In genomic region chr1:160044237-160045021, GRCm38 (mm10) we compare ENCODE assay signal across 8 mouse cellular contexts. TPM values are rescaled to one million over a fixed set of nuclear protein-coding genes. Genes with fewer than 3 reads are reported as not detected.
DNase-seq lines count a peak whose midpoint lies in the region; ATAC-seq and TF ChIP-seq lines count a peak whose summit lies in the region.

4930523C07Rik (plus strand) TSS chr1:160044382.

- peak within 1 kb of the TSS; percentile 27 for H3K4me3 ChIP-seq in forebrain, embryonic 14.5 days (ENCODE audit: low read depth, low read length)
- peak within 1 kb of the TSS; percentile 33 for H3K4me3 ChIP-seq in limb, embryonic 11.5 days (ENCODE audit: low read depth, low read length)
- H3K4me3 ChIP-seq in midbrain, embryonic 11.5 days (ENCODE audit: low read depth, low read length): peak within 1 kb of the TSS; percentile 35
- peak within 1 kb of the TSS; percentile 82 for H3K4me3 ChIP-seq in spleen, adult 2 months (ENCODE audit: extremely low read depth, insufficient read depth, insufficient read length)

- H3K4me2 ChIP-seq in forebrain, embryonic 14.5 days (ENCODE audit: low read length): peak within 1 kb of the TSS; percentile 50
- H3K4me2 ChIP-seq in limb, embryonic 11.5 days (ENCODE audit: low read depth, severe bottlenecking): peak within 1 kb of the TSS; percentile 55
- H3K4me2 ChIP-seq in midbrain, embryonic 11.5 days: peak within 1 kb of the TSS; percentile 66

- peaks cover 6% of the 10 kb centered on the region for H3K4me1 ChIP-seq in forebrain, embryonic 14.5 days (ENCODE audit: control insufficient read depth, insufficient read depth, low read length)
- H3K4me1 ChIP-seq in limb, embryonic 11.5 days (ENCODE audit: control insufficient read depth, insufficient read depth, low read length): no peaks in the 10 kb centered on the region; the same call in 1 of the 2 replicates
- H3K4me1 ChIP-seq in midbrain, embryonic 11.5 days (ENCODE audit: control insufficient read depth, insufficient read depth, low read length): no peaks in the 10 kb centered on the region
- H3K4me1 ChIP-seq in spleen, adult 2 months (ENCODE audit: control insufficient read depth, insufficient read depth, insufficient read length): peaks cover 13% of the 10 kb centered on the region

- no peaks in the 10 kb centered on the region for H3K9me3 ChIP-seq in forebrain, embryonic 14.5 days (replicated peaks; ENCODE audit: control insufficient read depth, low read length)
- no peaks in the 10 kb centered on the region for H3K9me3 ChIP-seq in limb, embryonic 11.5 days (ENCODE audit: control insufficient read depth, low read length)
- H3K9me3 ChIP-seq in midbrain, embryonic 11.5 days (ENCODE audit: control insufficient read depth, low read length): no peaks in the 10 kb centered on the region

- peak within 1 kb of the TSS; percentile 22 for H3K9ac ChIP-seq in forebrain, embryonic 14.5 days (ENCODE audit: low read length)
- H3K9ac ChIP-seq in limb, embryonic 11.5 days (ENCODE audit: low read length): peak within 1 kb of the TSS; percentile 49
- peak within 1 kb of the TSS; percentile 61 for H3K9ac ChIP-seq in midbrain, embryonic 11.5 days (ENCODE audit: low read length)

- no peak for DNase-seq in cerebellum, adult 9-10 months
- DNase-seq in c-Kit-positive CD71-positive TER-119-negative erythroid progenitor cells, embryonic 14.5 days (ENCODE audit: low read depth): peak; percentile 74
- DNase-seq in forebrain, embryonic 14.5 days (ENCODE audit: low spot score): peak; percentile 32
- peak; percentile 80 for DNase-seq in heart, postnatal 4 days
- DNase-seq in limb, embryonic 11.5 days (ENCODE audit: low spot score): peak; percentile 65
- peak; percentile 91 for DNase-seq in midbrain, embryonic 11.5 days (ENCODE audit: low spot score, missing footprints)
- DNase-seq in spleen, adult 2 months (ENCODE audit: low read depth in 1 of 2, low spot score in 2 of 2): peak; percentile 69 to 82

- ATAC-seq in cerebellum, adult (ENCODE audit: insufficient number of reproducible peaks, low FRiP score, low TSS enrichment): 0 out of 2 replicates have a peak, but pooled peaks have one; percentile 22
- ATAC-seq in forebrain, embryonic 14.5 days: peak; percentile 67
- peak; percentile 56; the same call in 1 of the 2 replicates for ATAC-seq in limb, embryonic 11.5 days (ENCODE audit: insufficient number of reproducible peaks, low FRiP score, low TSS enrichment, low read depth)
- ATAC-seq in midbrain, embryonic 11.5 days (ENCODE audit: low FRiP score): peak; percentile 67

- no peak; the same call in 1 of the 2 replicates for TF ChIP-seq CTCF in spleen, adult 2 months (IDR thresholded peaks at IDR 0.05; ENCODE audit: extremely low read depth, insufficient read depth, insufficient read length, insufficient replicate concordance)

- no peak within 1 kb of the TSS for H3K27ac ChIP-seq in forebrain, embryonic 14.5 days (ENCODE audit: low read depth, low read length)
- H3K27ac ChIP-seq in limb, embryonic 11.5 days (replicated peaks; ENCODE audit: low read depth, low read length): no peak within 1 kb of the TSS
- H3K27ac ChIP-seq in midbrain, embryonic 11.5 days (ENCODE audit: low read depth, low read length): no peak within 1 kb of the TSS
- peak within 1 kb of the TSS; percentile 94 for H3K27ac ChIP-seq in spleen, adult 2 months (ENCODE audit: insufficient read depth, low read length)

- 2% methylated on average over 33 of the region's 33 CpGs for WGBS in forebrain, embryonic 14.5 days
- WGBS in limb, embryonic 11.5 days: 2% methylated on average over 33 of the region's 33 CpGs
- 3% methylated on average over 31 of the region's 33 CpGs for WGBS in midbrain, embryonic 11.5 days
- under 1% methylated on average over 33 of the region's 33 CpGs for WGBS in spleen, adult 2 months

- no peaks in the 10 kb centered on the region for H3K27me3 ChIP-seq in forebrain, embryonic 14.5 days (replicated peaks; ENCODE audit: control insufficient read depth, insufficient read depth, low read length)
- no peaks in the 10 kb centered on the region for H3K27me3 ChIP-seq in limb, embryonic 11.5 days (ENCODE audit: control insufficient read depth, insufficient read depth, low read length)
- H3K27me3 ChIP-seq in midbrain, embryonic 11.5 days (ENCODE audit: control insufficient read depth, insufficient read depth, low read length): no peaks in the 10 kb centered on the region
- H3K27me3 ChIP-seq in spleen, adult 2 months (ENCODE audit: control insufficient read depth, insufficient read depth, low read length): no peaks in the 10 kb centered on the region

- TF ChIP-seq POLR2A in spleen, adult 2 months (IDR thresholded peaks at IDR 0.05; ENCODE audit: low read depth, low read length): peak; percentile 49

- H3K36me3 ChIP-seq in forebrain, embryonic 14.5 days (ENCODE audit: control insufficient read depth, insufficient read depth, low read length): no peaks in the 10 kb centered on the region
- H3K36me3 ChIP-seq in limb, embryonic 11.5 days (ENCODE audit: control insufficient read depth, insufficient read depth, low read length): no peaks in the 10 kb centered on the region
- no peaks in the 10 kb centered on the region for H3K36me3 ChIP-seq in midbrain, embryonic 11.5 days (ENCODE audit: control insufficient read depth, insufficient read depth, low read length)
- H3K36me3 ChIP-seq in spleen, adult 2 months (ENCODE audit: control insufficient read depth, insufficient read depth, low read length): no peaks in the 10 kb centered on the region

RNA-seq across cellular contexts. Expression of gene 4930523C07Rik, which starts in this region (rescaled TPM):
- polyA plus RNA-seq in forebrain, embryonic 14.5 days (2014; fragmentation: Nextera tagmentation; extraction: Ambion mirVana): 1.7 and 2.8 TPM in 2 replicates
- total RNA-seq in heart, postnatal 4 days (2021): 10 to 100 TPM; 24.0 to 26.1 TPM
- polyA plus RNA-seq in limb, embryonic 11.5 days (2014; fragmentation: Nextera tagmentation; extraction: Ambion mirVana): 2.3 and 3.2 TPM in 2 replicates
- 1.9 and 2.8 TPM in 2 replicates for polyA plus RNA-seq in midbrain, embryonic 11.5 days (2014; fragmentation: Nextera tagmentation; extraction: Ambion mirVana)
- 37.4 and 37.9 TPM in 2 replicates for polyA plus RNA-seq in spleen, adult 2 months (2012; rRNA removed)

Comparison
In these comparisons a context has a peak if more than half of its experiments do, and no peak if none do; other contexts are left out.
1. H3K4me3 ChIP-seq: peak in every context shown above with its lines; median percentile 82 in spleen, adult 2 months; 35 in midbrain, embryonic 11.5 days; 33 in limb, embryonic 11.5 days; 27 in forebrain, embryonic 14.5 days.